In the genomic region with DNA sequence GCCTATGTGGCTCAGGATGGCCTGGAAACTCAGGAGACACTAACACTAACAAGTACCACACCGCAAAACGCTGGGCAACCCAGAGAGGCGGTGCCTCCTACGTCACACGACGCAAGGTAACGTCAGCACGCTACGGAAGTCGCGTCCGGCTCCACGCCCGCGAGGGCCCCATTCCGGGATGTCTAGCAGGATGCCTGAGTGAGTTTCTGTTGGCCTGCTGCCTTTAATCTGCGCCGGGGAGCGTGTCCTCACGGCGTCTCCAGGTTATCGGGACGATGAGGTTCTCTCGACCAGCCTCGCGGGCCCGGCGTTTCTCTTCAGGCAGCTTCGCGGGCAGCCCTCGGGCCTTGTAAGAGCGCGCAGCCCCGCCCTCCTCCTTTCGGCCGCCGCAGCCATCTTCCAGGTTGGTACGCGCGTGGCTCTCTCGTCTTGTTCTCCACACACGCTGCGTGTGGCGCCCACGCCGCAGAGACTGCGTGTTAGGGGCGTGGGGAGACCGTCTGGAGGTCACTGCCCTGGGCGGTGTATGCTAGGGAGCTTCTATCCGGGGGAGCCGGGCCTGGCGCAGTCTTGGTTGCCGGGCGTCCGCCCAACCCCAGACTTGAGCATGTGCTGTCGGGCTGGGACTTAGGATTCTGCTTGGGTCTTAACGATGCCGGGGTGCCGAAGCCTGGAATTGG, we compare ENCODE assay signal across 8 mouse cellular contexts. TPM values are rescaled to one million over a fixed set of nuclear protein-coding genes. Genes with fewer than 3 reads are reported as not detected.
DNase-seq lines count a peak whose midpoint lies in the region; ATAC-seq and TF ChIP-seq lines count a peak whose summit lies in the region.

Gene Rpl21 (plus strand): TSS at position 122 of the 680 bp plus-strand sequence.

- H3K79me2 ChIP-seq in MEL (ENCODE audit: control insufficient read depth, insufficient read depth, low read length, poor library complexity): peaks cover 20% of the 10 kb centered on the region

- H3K4me3 ChIP-seq in MEL (ENCODE audit: control insufficient read depth in 1 of 2, insufficient read depth in 1 of 2, low read depth in 2 of 2, low read length in 2 of 2): peak within 1 kb of the TSS; percentile 73 to 95
- peak within 1 kb of the TSS; percentile 89 for H3K4me3 ChIP-seq in cerebellum, adult 2 months (replicated peaks; ENCODE audit: insufficient read depth, low read depth, low read length)
- peak within 1 kb of the TSS; percentile 78 for H3K4me3 ChIP-seq in forebrain, postnatal 0 days (ENCODE audit: low read depth, low read length)
- peak within 1 kb of the TSS; percentile 95 for H3K4me3 ChIP-seq in lung, embryonic 15.5 days

- no peak for TF ChIP-seq RAD21 in MEL (IDR thresholded peaks at IDR 0.05; ENCODE audit: low read depth, low read length)

- no peaks in the 10 kb centered on the region for H3K9me3 ChIP-seq in MEL (replicated peaks; ENCODE audit: insufficient read depth, low read length)
- no peaks in the 10 kb centered on the region for H3K9me3 ChIP-seq in forebrain, postnatal 0 days (ENCODE audit: low read length)
- H3K9me3 ChIP-seq in lung, embryonic 15.5 days: no peaks in the 10 kb centered on the region

- peak within 1 kb of the TSS; percentile 90 for H3K27ac ChIP-seq in MEL (ENCODE audit: control insufficient read depth, low read depth, low read length)
- H3K27ac ChIP-seq in cerebellum, adult 2 months (ENCODE audit: insufficient read depth, low read length): peak within 1 kb of the TSS; percentile 87
- H3K27ac ChIP-seq in forebrain, postnatal 0 days (ENCODE audit: low read depth, low read length): peak within 1 kb of the TSS; percentile 94
- peak within 1 kb of the TSS; percentile 90 for H3K27ac ChIP-seq in lung, embryonic 15.5 days

- ATAC-seq in forebrain, postnatal 0 days: peak; percentile 99
- peak; percentile 97 for ATAC-seq in lung, embryonic 15.5 days (ENCODE audit: borderline replicate concordance, extremely low read depth, low FRiP score, low TSS enrichment)

- peak; percentile 94 to 99 for TF ChIP-seq POLR2A in MEL (IDR thresholded peaks at IDR 0.05; ENCODE audit: control insufficient read depth in 1 of 2, insufficient read depth in 1 of 2, low read depth in 1 of 2, low read length in 2 of 2, poor library complexity in 1 of 2)
- TF ChIP-seq POLR2A in cerebellum, adult 2 months (IDR thresholded peaks at IDR 0.05; ENCODE audit: borderline replicate concordance, insufficient read depth, low read length): peak; percentile 90

- H3K9ac ChIP-seq in MEL (ENCODE audit: control insufficient read depth, low read depth, low read length, poor library complexity, severe bottlenecking): peak within 1 kb of the TSS; percentile 94
- peak within 1 kb of the TSS; percentile 95 for H3K9ac ChIP-seq in forebrain, postnatal 0 days
- H3K9ac ChIP-seq in lung, embryonic 15.5 days: peak within 1 kb of the TSS; percentile 100

- peaks cover 12 to 26% of the 10 kb centered on the region in 2 experiments for H3K36me3 ChIP-seq in MEL (ENCODE audit: control insufficient read depth in 1 of 2, insufficient read depth in 2 of 2, low read length in 2 of 2)
- peaks cover 35% of the 10 kb centered on the region for H3K36me3 ChIP-seq in forebrain, postnatal 0 days (ENCODE audit: insufficient read depth)
- H3K36me3 ChIP-seq in lung, embryonic 15.5 days: peaks cover 34% of the 10 kb centered on the region

- no peaks in the 10 kb centered on the region for H3K27me3 ChIP-seq in MEL (ENCODE audit: control insufficient read depth in 1 of 2, insufficient read depth in 2 of 2, low read length in 2 of 2)
- no peaks in the 10 kb centered on the region for H3K27me3 ChIP-seq in cerebellum, adult 2 months (ENCODE audit: control insufficient read depth, insufficient read depth, low read length)
- H3K27me3 ChIP-seq in forebrain, postnatal 0 days (ENCODE audit: insufficient read depth, low read length): no peaks in the 10 kb centered on the region
- H3K27me3 ChIP-seq in lung, embryonic 15.5 days: no peaks in the 10 kb centered on the region

- peak in 1 of 3 experiments; percentile 28; a peak in 2 of 6 replicates for TF ChIP-seq CTCF in MEL (IDR thresholded peaks at IDR 0.05 in 2 of 3, conservative IDR thresholded peaks at IDR 0.05 in 1 of 3; ENCODE audit: control insufficient read depth in 1 of 3, insufficient read depth in 1 of 3, low read depth in 2 of 3, low read length in 3 of 3, poor library complexity in 1 of 3, severe bottlenecking in 1 of 3)
- TF ChIP-seq CTCF in cerebellum, adult 2 months (IDR thresholded peaks at IDR 0.05; ENCODE audit: borderline replicate concordance, insufficient read depth, low read depth, low read length): no peak
- TF ChIP-seq CTCF in forebrain, postnatal 0 days (IDR thresholded peaks at IDR 0.05; ENCODE audit: low read depth): no peak

- DNase-seq in MEL (ENCODE audit: low read depth, low spot score): peak; percentile 98
- peak; percentile 94 to 98 for DNase-seq in cerebellum, adult 2 months
- peak; percentile 99 for DNase-seq in forebrain, postnatal 0 days
- DNase-seq in heart, postnatal 4 days: peak; percentile 92
- peak; percentile 90 to 95 for DNase-seq in layer of hippocampus, adult 8-10 months (ENCODE audit: low spot score in 2 of 2)
- peak; percentile 87 for DNase-seq in ovary, adult 18-20 months (ENCODE audit: low spot score)
- peak; percentile 95 for DNase-seq in thymus, postnatal 0 days (ENCODE audit: low spot score)

- H3K4me1 ChIP-seq in MEL (ENCODE audit: control insufficient read depth in 1 of 2, insufficient read depth in 2 of 2, low read length in 2 of 2): peaks cover 0 to 14% of the 10 kb centered on the region in 2 experiments; a peak in 2 of 4 replicates
- H3K4me1 ChIP-seq in cerebellum, adult 2 months (ENCODE audit: control insufficient read depth, insufficient read depth, low read length): no peaks in the 10 kb centered on the region
- H3K4me1 ChIP-seq in forebrain, postnatal 0 days (ENCODE audit: insufficient read depth): 0 out of 2 replicates have a peak, but pooled peaks cover 3% of the 10 kb centered on the region
- H3K4me1 ChIP-seq in lung, embryonic 15.5 days: peaks cover 17% of the 10 kb centered on the region

- H3K4me2 ChIP-seq in forebrain, postnatal 0 days (ENCODE audit: low read depth): peak within 1 kb of the TSS; percentile 76
- H3K4me2 ChIP-seq in lung, embryonic 15.5 days: peak within 1 kb of the TSS; percentile 64

- WGBS in cerebellum, adult 2 months: under 1% methylated on average over 60 of the region's 60 CpGs
- WGBS in forebrain, postnatal 0 days: under 1% methylated on average over 60 of the region's 60 CpGs
- WGBS in lung, embryonic 15.5 days: under 1% methylated on average over 60 of the region's 60 CpGs

- TF ChIP-seq EP300 in MEL (IDR thresholded peaks at IDR 0.05; ENCODE audit: low read depth in 1 of 2, low read length in 2 of 2): no peak

TF ChIP-seq in MEL, 35 proteins besides CTCF, POLR2A, EP300 and RAD21:
- peak; percentile 96 for TF ChIP-seq MYC (IDR thresholded peaks at IDR 0.05; ENCODE audit: low read depth, low read length)
- no peak for TF ChIP-seq CHD2 (IDR thresholded peaks at IDR 0.05; ENCODE audit: low read length)
- TF ChIP-seq ELF1 (IDR thresholded peaks at IDR 0.05; ENCODE audit: low read depth, low read length): peak; percentile 89
- TF ChIP-seq BHLHE40 (IDR thresholded peaks at IDR 0.05; ENCODE audit: borderline replicate concordance, low read depth, low read length): no peak
- peak; percentile 94; the same call in 1 of the 2 replicates for TF ChIP-seq ZMIZ1 (IDR thresholded peaks at IDR 0.05; ENCODE audit: low read depth, low read length)
- TF ChIP-seq HCFC1 (IDR thresholded peaks at IDR 0.05; ENCODE audit: low read depth, low read length): peak; percentile 90
- TF ChIP-seq ZKSCAN1 (IDR thresholded peaks at IDR 0.05; ENCODE audit: low read depth, low read length): no peak
- peak; percentile 61 for TF ChIP-seq KAT2A (conservative IDR thresholded peaks at IDR 0.05; ENCODE audit: low read depth, low read length)
- peak; percentile 90; the same call in 1 of the 2 replicates for TF ChIP-seq MAZ (IDR thresholded peaks at IDR 0.05; ENCODE audit: low read depth, low read length)
- TF ChIP-seq MXI1 (IDR thresholded peaks at IDR 0.05; ENCODE audit: low read depth, low read length): peak; percentile 66
- TF ChIP-seq UBTF (IDR thresholded peaks at IDR 0.05; ENCODE audit: borderline replicate concordance, insufficient read depth, low read depth, low read length): 0 out of 2 replicates have a peak, but pooled peaks have one; percentile 43
- peak; percentile 99 for TF ChIP-seq POLR2AphosphoS2 (IDR thresholded peaks at IDR 0.05; ENCODE audit: low read length)
- TF ChIP-seq E2F4 (IDR thresholded peaks at IDR 0.05; ENCODE audit: borderline replicate concordance, low read depth, low read length): no peak
- peak; percentile 99 for TF ChIP-seq MAX (IDR thresholded peaks at IDR 0.05; ENCODE audit: low read length)
- TF ChIP-seq TBP (IDR thresholded peaks at IDR 0.05; ENCODE audit: low read depth, low read length): peak; percentile 91
- TF ChIP-seq ETS1 (IDR thresholded peaks at IDR 0.05; ENCODE audit: low read depth, low read length): no peak
- TF ChIP-seq NELFE (IDR thresholded peaks at IDR 0.05; ENCODE audit: low read depth, low read length): peak; percentile 97
- TF ChIP-seq MYB (IDR thresholded peaks at IDR 0.05; ENCODE audit: low read depth, low read length): no peak
- TF ChIP-seq SIN3A (IDR thresholded peaks at IDR 0.05; ENCODE audit: low read length): peak; percentile 90
- no peak for TF ChIP-seq USF1 (IDR thresholded peaks at IDR 0.05; ENCODE audit: low read depth, low read length)

RNA-seq across cellular contexts. Expression of gene Rpl21, which starts in this region (rescaled TPM):
- total RNA-seq in MEL (2012; rRNA removed): 468 and 508 TPM in 2 replicates
- polyA plus RNA-seq in MEL (2012; ENCODE audit: insufficient read depth in 1 of 2, insufficient read length in 2 of 2, low read depth in 1 of 2, low replicate concordance in 2 of 2, missing spikeins in 1 of 2): 10 to 100 TPM in 1 of 2 experiments, not detected in 1; 70.7 TPM
- 269 and 342 TPM in 2 replicates for polyA plus RNA-seq in cerebellum, adult 2 months (2012; rRNA removed)
- total RNA-seq in forebrain, postnatal 0 days (2014; rRNA removed): 330 and 390 TPM in 2 replicates
- 375 and 447 TPM in 2 replicates for polyA plus RNA-seq in forebrain, postnatal 0 days (2015; fragmentation: Nextera tagmentation; extraction: Ambion mirVana)
- 100 to 1,000 TPM; 187 to 214 TPM for total RNA-seq in heart, postnatal 4 days (2021)
- total RNA-seq in layer of hippocampus, adult 8-10 months (2022): 100 to 1,000 TPM; 157 to 258 (median 206) TPM
- polyA plus RNA-seq in lung, embryonic 15.5 days (2015; fragmentation: Nextera tagmentation; extraction: Ambion mirVana): 481 and 520 TPM in 2 replicates
- polyA plus RNA-seq in thymus, postnatal 0 days (2015; fragmentation: Nextera tagmentation; extraction: Ambion mirVana): 656 and 659 TPM in 2 replicates

Comparison
In these comparisons a context has a peak if more than half of its experiments do, and no peak if none do; other contexts are left out.
1. Peak in every context shown above with its lines: DNase-seq, ATAC-seq, H3K4me3 ChIP-seq and H3K27ac ChIP-seq.